Mouse (Mus musculus): ENCODE results near the gene Gm28434.

Gm28434 gene

GRCm38 (mm10) chr5:87969201-87969600 lies at the start of gene Gm28434, which contains the start of gene 2310003L06Rik:
Gene Gm28434 (plus strand): TSS chr5:87969517.
Gene 2310003L06Rik (plus strand): TSS chr5:87969459.
- no peak for DNase-seq (ENCODE audit: low spot score)

- DNase-seq (ENCODE audit: low spot score): no peak
Measured at GRCm38 (mm10) chr5:87925372-87925771, 43.9 kb upstream of the Gm28434 start, which contains the start of gene Csn3. Gene Csn3 (plus strand): TSS chr5:87925579.

GRCm38 (mm10) chr5:87931603-87932002 lies 37.7 kb upstream of the Gm28434 start:
- no peak for DNase-seq (ENCODE audit: low spot score)

- no peak for DNase-seq (ENCODE audit: low spot score)
Measured at GRCm38 (mm10) chr5:87940752-87941151, 28.6 kb upstream of the Gm28434 start.

GRCm38 (mm10) chr5:87942515-87942914 lies 26.8 kb upstream of the Gm28434 start:
- no peak for DNase-seq (ENCODE audit: low spot score)

- no peak for DNase-seq (ENCODE audit: low spot score)
Measured at GRCm38 (mm10) chr5:87951836-87952235, 17.5 kb upstream of the Gm28434 start.

GRCm38 (mm10) chr5:87979139-87979538 lies 9.8 kb downstream of the Gm28434 start, which contains the start of gene Cabs1:
Gene Cabs1 (plus strand): TSS chr5:87979439.
- no peak for DNase-seq (ENCODE audit: low spot score)

GRCm38 (mm10) chr5:87982468-87983214 lies 13.3 kb downstream of the Gm28434 start:
- no peak for DNase-seq (ENCODE audit: low spot score)

GRCm38 (mm10) chr5:88002249-88002648 lies 32.9 kb downstream of the Gm28434 start, which contains the start of gene Smr3a:
Gene Smr3a (plus strand): TSS chr5:88002549.
- no peak for DNase-seq (ENCODE audit: low spot score)

GRCm38 (mm10) chr5:88005241-88005640 lies 35.9 kb downstream of the Gm28434 start:
- no peak for DNase-seq (ENCODE audit: low spot score)
